Mouse (Mus musculus) liver, embryonic 13.5 days (tissue): Measurements from ENCODE around the gene Boc. TPM values are rescaled to one million over a fixed set of nuclear protein-coding genes. Genes with fewer than 3 reads are reported as not detected.

Source experiments
- ATAC-seq: fragments of 200-750 bp; cut with Nextera tagmentation; 2 replicates; pipeline ENCODE4 v1.8.0; 2017; ENCODE audit warnings: low read depth, mild to moderate bottlenecking, moderate number of reproducible peaks, moderate library complexity
- DNase-seq: peaks from one replicate; pipeline ENCODE4 v3.0.0; 2022
- H3K27ac ChIP-seq: fragments of 300-500 bp; sonication (generic); 2 replicates; pipeline ENCODE4 v1.5.1; 2015; ENCODE audit warnings: moderate library complexity, mild to moderate bottlenecking, inconsistent platforms
- H3K27me3 ChIP-seq: fragments of 300-500 bp; sonication (generic); 2 replicates; pipeline ENCODE4 v1.6.1; 2015; ENCODE audit warnings: mild to moderate bottlenecking, inconsistent platforms
- H3K36me3 ChIP-seq: fragments of 300-500 bp; sonication (generic); 2 replicates; pipeline ENCODE4 v1.6.1; 2015; ENCODE audit warnings: mild to moderate bottlenecking, inconsistent platforms
- H3K4me1 ChIP-seq: fragments of 300-500 bp; sonication (generic); replicated peaks from 2 replicates; pipeline ENCODE4 v1.6.1; 2015; ENCODE audit warnings: inconsistent platforms
- H3K4me2 ChIP-seq: fragments of 300-500 bp; sonication (generic); 2 replicates; pipeline ENCODE4 v1.6.1; 2015; ENCODE audit warnings: inconsistent platforms, mild to moderate bottlenecking, moderate library complexity
- H3K4me3 ChIP-seq: fragments of 300-500 bp; sonication (generic); replicated peaks from 2 replicates; pipeline ENCODE4 v1.5.1; 2015; ENCODE audit warnings: mild to moderate bottlenecking, inconsistent platforms
- H3K9ac ChIP-seq: fragments of 300-500 bp; sonication (generic); 2 replicates; pipeline ENCODE4 v1.6.1; 2015; ENCODE audit warnings: mild to moderate bottlenecking, inconsistent platforms
- H3K9me3 ChIP-seq: fragments of 300-500 bp; sonication (generic); replicated peaks from 2 replicates; pipeline ENCODE4 v1.6.1; 2016; ENCODE audit warnings: inconsistent platforms
- WGBS: fragments of 180-500 bp; shearing (Covaris S2); methylation state at CpG from one replicate; pipeline ENCODE4 v1.1.7; 2015; ENCODE audit not compliant: insufficient replicate concordance; 5-methylcytosine and 5-hydroxymethylcytosine counted together
- polyA plus RNA-seq: library from polyadenylated mRNA; unstranded; fragments of >200 nt; fragmentation: Nextera tagmentation; extraction: Ambion mirVana; gene quantifications from 2 replicates; pipeline ENCODE4 v1.2.1, GENCODE M21; 2015

Boc gene
- polyA plus RNA-seq, 1 experiment from 2014 or later: 0.65 TPM

DNA sequence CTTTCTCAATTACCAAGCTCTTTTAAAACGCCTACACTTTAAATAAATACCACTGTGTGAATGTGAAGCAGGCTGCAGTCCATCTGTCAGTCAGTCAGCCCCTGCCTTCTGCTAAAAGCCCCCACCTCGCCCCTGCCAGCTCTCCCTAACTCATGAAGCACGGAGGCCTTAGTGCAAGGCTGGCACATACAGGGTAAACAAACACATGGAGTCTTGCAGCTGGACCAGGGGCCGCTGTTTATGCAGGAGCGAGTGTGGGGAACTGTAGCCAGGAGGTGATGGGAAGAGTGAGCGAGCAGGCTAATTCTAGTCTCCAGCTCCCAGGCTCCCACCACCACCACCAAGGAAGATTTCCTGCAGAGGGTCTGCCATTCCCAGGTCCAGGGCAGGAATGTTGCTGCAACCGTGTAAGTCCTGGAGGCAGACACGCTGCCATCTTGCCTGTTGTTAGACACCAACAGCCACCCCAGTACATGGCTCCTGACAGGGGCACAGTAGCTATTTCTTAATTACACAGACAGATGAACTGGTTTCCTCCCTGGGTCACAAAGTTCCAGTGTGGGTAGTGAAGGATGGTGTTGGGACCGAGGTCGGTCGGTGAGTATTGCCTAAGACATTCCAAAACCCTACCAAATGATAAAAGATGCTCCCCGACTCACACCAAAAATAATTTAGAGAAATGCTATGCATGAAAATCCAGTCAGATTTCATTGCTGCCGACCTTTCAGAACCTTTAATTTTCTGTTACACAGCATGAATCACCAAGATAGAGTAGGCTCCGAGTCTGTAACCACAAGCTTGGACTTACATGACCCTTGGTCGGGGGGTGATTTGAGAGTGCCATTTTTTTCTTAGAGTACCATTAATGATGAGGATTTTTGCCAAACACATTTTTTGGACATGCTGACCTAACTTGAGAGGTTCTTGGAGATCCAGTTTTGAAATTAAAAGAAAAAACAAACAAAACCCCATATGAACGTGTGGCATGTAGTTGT lies 20.0 kb downstream of the Boc start:
- 59% methylated on average over 16 of the region's 16 CpGs for WGBS
- no peaks in the 10 kb centered on the region for H3K9me3 ChIP-seq
- no peak overlapping the region for H3K4me2 ChIP-seq
- H3K27ac ChIP-seq: no peak overlapping the region
- no peaks in the 10 kb centered on the region for H3K27me3 ChIP-seq
- no peaks in the 10 kb centered on the region for H3K36me3 ChIP-seq
- H3K9ac ChIP-seq: no peak overlapping the region
- ATAC-seq: no peak
- H3K4me1 ChIP-seq: no peaks in the 10 kb centered on the region
- H3K4me3 ChIP-seq: no peak overlapping the region
- no peak for DNase-seq

GRCm38 (mm10) chr16:44534122-44534521 lies 24.6 kb downstream of the Boc start:
- Histone ChIP-seq H3K27ac (no peak overlapping the region), H3K9me3 (no peaks in the 10 kb centered on the region), H3K4me1 (no peaks in the 10 kb centered on the region), H3K9ac (no peak overlapping the region), H3K4me3 (no peak overlapping the region), H3K36me3 (no peaks in the 10 kb centered on the region), H3K4me2 (no peak overlapping the region), H3K27me3 (peaks cover 23% of the 10 kb centered on the region)
- DNase-seq: no peak
- no peak for ATAC-seq
- 53% methylated on average over 7 of the region's 7 CpGs for WGBS

DNA sequence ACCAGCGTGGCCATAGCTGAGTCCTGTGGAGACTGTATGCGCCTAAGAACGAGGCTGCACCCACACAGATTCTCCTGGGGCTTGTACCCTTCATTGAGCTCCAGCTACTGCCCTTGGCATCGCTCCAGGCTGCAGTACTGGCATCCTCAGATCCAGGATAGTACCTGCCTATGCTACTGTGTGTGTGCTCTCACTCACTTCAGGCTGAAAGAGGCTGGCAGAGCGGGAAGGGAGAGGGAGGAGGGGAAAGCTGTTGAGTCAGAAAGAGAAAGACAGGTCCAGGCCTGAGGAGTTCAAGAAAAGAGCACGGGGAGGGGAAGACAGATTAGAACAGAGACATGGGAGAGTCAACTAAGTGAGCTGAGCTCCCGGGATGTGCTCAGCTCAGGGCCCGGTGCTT lies 25.2 kb downstream of the Boc start:
- H3K9ac ChIP-seq: no peak overlapping the region
- H3K4me3 ChIP-seq: no peak overlapping the region
- DNase-seq: no peak
- H3K9me3 ChIP-seq: no peaks in the 10 kb centered on the region
- no peak overlapping the region for H3K27ac ChIP-seq
- 51% methylated on average over 8 of the region's 8 CpGs for WGBS
- no peak overlapping the region for H3K4me2 ChIP-seq
- H3K4me1 ChIP-seq: no peaks in the 10 kb centered on the region
- ATAC-seq: no peak
- H3K36me3 ChIP-seq: no peaks in the 10 kb centered on the region
- H3K27me3 ChIP-seq: peaks cover 23% of the 10 kb centered on the region

- WGBS: 50% methylated on average over 16 of the region's 16 CpGs
- H3K27ac ChIP-seq: no peak overlapping the region
- DNase-seq (no peak), ATAC-seq (no peak)
- H3K36me3 ChIP-seq: no peaks in the 10 kb centered on the region
- H3K9ac ChIP-seq: no peak overlapping the region
- no peak overlapping the region for H3K4me3 ChIP-seq
- peaks cover 23% of the 10 kb centered on the region for H3K27me3 ChIP-seq
- no peaks in the 10 kb centered on the region for H3K4me1 ChIP-seq
- no peak overlapping the region for H3K4me2 ChIP-seq
- H3K9me3 ChIP-seq: no peaks in the 10 kb centered on the region
Measured at GRCm38 (mm10) chr16:44532851-44533250, 25.8 kb downstream of the Boc start.

- Histone ChIP-seq H3K4me1 (no peaks in the 10 kb centered on the region), H3K4me3 (no peak overlapping the region), H3K36me3 (no peaks in the 10 kb centered on the region), H3K4me2 (no peak overlapping the region), H3K9ac (no peak overlapping the region), H3K27ac (no peak overlapping the region), H3K27me3 (peaks cover 23% of the 10 kb centered on the region), H3K9me3 (no peaks in the 10 kb centered on the region)
- ATAC-seq (no peak), DNase-seq (no peak)
- WGBS: 48% methylated on average over 12 of the region's 12 CpGs
Measured at GRCm38 (mm10) chr16:44531239-44531797, 27.4 kb downstream of the Boc start.

DNA sequence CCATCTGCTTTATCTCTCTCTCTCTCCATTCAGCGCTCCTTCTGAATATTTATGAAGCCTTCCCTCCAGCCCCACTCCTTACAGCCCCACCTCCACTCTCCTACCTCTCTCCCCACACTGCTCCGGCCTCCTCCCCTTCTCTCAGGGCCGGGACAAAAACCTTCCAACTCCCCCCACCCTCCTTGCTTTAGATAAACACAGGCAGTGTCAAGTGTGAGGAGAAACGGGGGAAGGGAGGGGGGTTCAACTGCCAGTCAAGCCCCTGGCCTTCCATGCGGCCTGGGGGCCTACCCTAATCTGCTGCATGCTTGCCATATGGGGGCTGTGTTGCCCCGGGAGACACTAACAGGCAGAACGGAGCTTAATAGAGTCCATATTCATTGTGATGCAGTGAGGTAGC lies 27.9 kb downstream of the Boc start:
- Histone ChIP-seq H3K9me3 (no peaks in the 10 kb centered on the region), H3K27ac (no peak overlapping the region), H3K27me3 (peaks cover 23% of the 10 kb centered on the region), H3K4me3 (no peak overlapping the region), H3K4me1 (no peaks in the 10 kb centered on the region), H3K9ac (no peak overlapping the region), H3K36me3 (no peaks in the 10 kb centered on the region), H3K4me2 (no peak overlapping the region)
- 10% methylated on average over 7 of the region's 7 CpGs for WGBS
- ATAC-seq: no peak
- DNase-seq: no peak

DNA sequence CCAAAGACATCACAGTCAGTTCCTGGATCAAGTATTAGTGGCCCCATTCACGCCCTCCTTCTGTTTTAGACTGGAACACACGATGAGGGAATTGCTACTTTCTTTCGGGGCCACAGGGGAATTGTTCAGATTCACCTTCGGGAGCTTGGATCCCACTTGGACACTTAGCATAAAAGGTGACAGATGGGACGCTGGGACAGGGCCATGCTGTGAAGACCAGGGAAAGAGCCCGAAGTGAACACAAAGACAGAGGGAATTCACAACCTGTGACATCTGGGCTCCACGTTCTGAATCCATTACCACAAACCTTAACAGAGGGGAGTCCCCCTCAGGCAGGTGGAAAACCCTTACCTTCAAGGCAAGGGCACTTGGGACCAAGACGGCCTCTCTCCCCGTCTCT lies 28.5 kb downstream of the Boc start:
- no peak overlapping the region for H3K27ac ChIP-seq

DNA sequence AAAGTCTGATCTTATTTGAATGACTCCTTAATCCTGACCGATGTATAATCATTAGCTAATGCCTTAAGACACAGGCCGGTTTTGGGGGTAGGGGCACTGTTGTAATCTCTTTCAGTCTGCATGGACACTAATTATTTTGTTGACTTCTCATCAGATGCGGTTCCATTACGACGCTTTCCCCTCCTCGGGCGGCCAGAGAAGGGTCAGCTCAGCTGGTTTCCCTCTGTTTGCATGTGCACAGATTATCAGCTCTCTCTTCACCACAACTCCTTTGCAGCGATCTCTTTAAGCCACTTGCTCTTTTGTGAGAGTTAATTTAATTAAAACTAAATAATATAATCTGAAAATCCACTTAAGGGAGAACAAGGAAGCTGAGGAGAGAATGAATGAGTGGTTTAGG lies 29.0 kb downstream of the Boc start:
- H3K9me3 ChIP-seq: no peaks in the 10 kb centered on the region
- ATAC-seq (no peak), DNase-seq (no peak)
- 53% methylated on average over 8 of the region's 8 CpGs for WGBS
- H3K4me3 ChIP-seq: no peak overlapping the region
- H3K36me3 ChIP-seq: no peaks in the 10 kb centered on the region
- no peak overlapping the region for H3K9ac ChIP-seq
- H3K4me2 ChIP-seq: no peak overlapping the region
- H3K27ac ChIP-seq: no peak overlapping the region
- H3K4me1 ChIP-seq: no peaks in the 10 kb centered on the region
- peaks cover 23% of the 10 kb centered on the region for H3K27me3 ChIP-seq

More for the DNA sequence above, 28.5 kb downstream of the Boc start:
- H3K9me3 ChIP-seq: no peaks in the 10 kb centered on the region
- no peaks in the 10 kb centered on the region for H3K36me3 ChIP-seq
- 32% methylated on average over 9 of the region's 9 CpGs for WGBS
- H3K27me3 ChIP-seq: peaks cover 23% of the 10 kb centered on the region
- DNase-seq (no peak), ATAC-seq (no peak)
- no peak overlapping the region for H3K4me2 ChIP-seq
- H3K4me3 ChIP-seq: no peak overlapping the region
- no peak overlapping the region for H3K9ac ChIP-seq
- no peaks in the 10 kb centered on the region for H3K4me1 ChIP-seq

- H3K4me1 ChIP-seq: no peaks in the 10 kb centered on the region
- H3K4me2 ChIP-seq: no peak overlapping the region
- no peak overlapping the region for H3K9ac ChIP-seq
- H3K9me3 ChIP-seq: no peaks in the 10 kb centered on the region
- no peak overlapping the region for H3K27ac ChIP-seq
- 69% methylated on average over 7 of the region's 7 CpGs for WGBS
- peaks cover 23% of the 10 kb centered on the region for H3K27me3 ChIP-seq
- H3K4me3 ChIP-seq: no peak overlapping the region
- no peaks in the 10 kb centered on the region for H3K36me3 ChIP-seq
- DNase-seq: no peak
- ATAC-seq: no peak
Measured at GRCm38 (mm10) chr16:44528955-44529354, 29.7 kb downstream of the Boc start.

- H3K4me1 ChIP-seq: no peaks in the 10 kb centered on the region
- ATAC-seq: no peak
- no peak overlapping the region for H3K27ac ChIP-seq
- no peak for DNase-seq
- no peak overlapping the region for H3K4me2 ChIP-seq
- no peak overlapping the region for H3K9ac ChIP-seq
- 0 out of 2 replicates have a peak, but pooled peaks cover 16% of the 10 kb centered on the region for H3K27me3 ChIP-seq
- H3K36me3 ChIP-seq: no peaks in the 10 kb centered on the region
- H3K4me3 ChIP-seq: no peak overlapping the region
- no peaks in the 10 kb centered on the region for H3K9me3 ChIP-seq
- 63% methylated on average over 11 of the region's 11 CpGs for WGBS
Measured at GRCm38 (mm10) chr16:44527218-44527905, 31.3 kb downstream of the Boc start.

- 0 out of 2 replicates have a peak, but pooled peaks cover 15% of the 10 kb centered on the region for H3K27me3 ChIP-seq
- no peak overlapping the region for H3K27ac ChIP-seq
- H3K36me3 ChIP-seq: no peaks in the 10 kb centered on the region
- no peaks in the 10 kb centered on the region for H3K9me3 ChIP-seq
- no peak for ATAC-seq
- no peak overlapping the region for H3K9ac ChIP-seq
- H3K4me1 ChIP-seq: no peaks in the 10 kb centered on the region
- no peak for DNase-seq
- H3K4me2 ChIP-seq: no peak overlapping the region
- no peak overlapping the region for H3K4me3 ChIP-seq
- 60% methylated on average over 12 of the region's 12 CpGs for WGBS
Measured at GRCm38 (mm10) chr16:44526689-44527088, 32.0 kb downstream of the Boc start.
